Mouse (Mus musculus): ENCODE measurements around the gene Eea1. TPM values are rescaled to one million over a fixed set of nuclear protein-coding genes. Genes with fewer than 3 reads are reported as not detected.
A peak's percentile ranks its signal among the peaks of the same experiment; 100 is the strongest.

Gene Eea1
- polyA plus RNA-seq, 1 experiment from 2014 or later, result 26.3 TPM

- Histone ChIP-seq H3K27ac (replicated peaks; ENCODE audit: low read depth, low read length) (no peak overlapping the region), H3K4me1 (ENCODE audit: control insufficient read depth, insufficient read depth, low read length) (peaks cover 18% of the 10 kb centered on the region), H3K4me2 (ENCODE audit: low read length) (peak overlapping the region; percentile 87), H3K4me3 (replicated peaks; ENCODE audit: low read depth, low read length) (peak overlapping the region; percentile 77), H3K9ac (replicated peaks; ENCODE audit: low read length) (peak overlapping the region; percentile 80; the same call in 1 of the 2 replicates), H3K9me3 (ENCODE audit: control insufficient read depth, low read length) (no peaks in the 10 kb centered on the region), H3K27me3 (ENCODE audit: control insufficient read depth, insufficient read depth, low read length) (no peaks in the 10 kb centered on the region), H3K36me3 (ENCODE audit: control insufficient read depth, insufficient read depth, low read length) (no peaks in the 10 kb centered on the region)
- DNase-seq, result no peak
- 58% methylated on average over 6 of the region's 6 CpGs for WGBS
- no peak for ATAC-seq (ENCODE audit: low FRiP score, low TSS enrichment)
These were observed 1.4 kb downstream of the Eea1 start for GRCm38 (mm10) chr10:95941768-95942425.

- DNase-seq (no peak), ATAC-seq (ENCODE audit: low FRiP score, low TSS enrichment) (no peak)
- Histone ChIP-seq H3K36me3 (ENCODE audit: control insufficient read depth, insufficient read depth, low read length) (no peaks in the 10 kb centered on the region), H3K9ac (replicated peaks; ENCODE audit: low read length) (no peak overlapping the region), H3K4me3 (replicated peaks; ENCODE audit: low read depth, low read length) (no peak overlapping the region), H3K9me3 (ENCODE audit: control insufficient read depth, low read length) (no peaks in the 10 kb centered on the region), H3K27ac (replicated peaks; ENCODE audit: low read depth, low read length) (no peak overlapping the region), H3K4me2 (ENCODE audit: low read length) (no peak overlapping the region), H3K4me1 (ENCODE audit: control insufficient read depth, insufficient read depth, low read length) (peaks cover 13% of the 10 kb centered on the region; the same call in 1 of the 2 replicates), H3K27me3 (ENCODE audit: control insufficient read depth, insufficient read depth, low read length) (no peaks in the 10 kb centered on the region)
- 100% methylated on average over 1 of the region's 1 CpGs for WGBS
These were observed 4.6 kb downstream of the Eea1 start for GRCm38 (mm10) chr10:95945086-95945485.

GRCm38 (mm10) chr10:95949410-95949809, 9.0 kb downstream of the Eea1 start:
- H3K9me3 ChIP-seq (ENCODE audit: control insufficient read depth, low read length), result no peaks in the 10 kb centered on the region
- H3K27ac ChIP-seq (replicated peaks; ENCODE audit: low read depth, low read length), result no peak overlapping the region
- no peaks in the 10 kb centered on the region for H3K27me3 ChIP-seq (ENCODE audit: control insufficient read depth, insufficient read depth, low read length)
- no peak for ATAC-seq (ENCODE audit: low FRiP score, low TSS enrichment)
- WGBS, result 92% methylated on average over 3 of the region's 3 CpGs
- no peaks in the 10 kb centered on the region for H3K4me1 ChIP-seq (ENCODE audit: control insufficient read depth, insufficient read depth, low read length)
- no peak overlapping the region for H3K9ac ChIP-seq (replicated peaks; ENCODE audit: low read length)
- H3K36me3 ChIP-seq (ENCODE audit: control insufficient read depth, insufficient read depth, low read length), result no peaks in the 10 kb centered on the region
- no peak for DNase-seq
- H3K4me3 ChIP-seq (replicated peaks; ENCODE audit: low read depth, low read length), result no peak overlapping the region
- H3K4me2 ChIP-seq (ENCODE audit: low read length), result no peak overlapping the region

- WGBS, result 93% methylated on average over 5 of the region's 5 CpGs
- no peak overlapping the region for H3K4me2 ChIP-seq (ENCODE audit: low read length)
- DNase-seq (no peak), ATAC-seq (ENCODE audit: low FRiP score, low TSS enrichment) (no peak)
- H3K36me3 ChIP-seq (ENCODE audit: control insufficient read depth, insufficient read depth, low read length), result no peaks in the 10 kb centered on the region
- H3K27ac ChIP-seq (replicated peaks; ENCODE audit: low read depth, low read length), result no peak overlapping the region
- H3K4me1 ChIP-seq (ENCODE audit: control insufficient read depth, insufficient read depth, low read length), result no peaks in the 10 kb centered on the region
- H3K9ac ChIP-seq (replicated peaks; ENCODE audit: low read length), result no peak overlapping the region
- no peaks in the 10 kb centered on the region for H3K27me3 ChIP-seq (ENCODE audit: control insufficient read depth, insufficient read depth, low read length)
- no peaks in the 10 kb centered on the region for H3K9me3 ChIP-seq (ENCODE audit: control insufficient read depth, low read length)
- H3K4me3 ChIP-seq (replicated peaks; ENCODE audit: low read depth, low read length), result no peak overlapping the region
These were observed 9.7 kb downstream of the Eea1 start for GRCm38 (mm10) chr10:95950194-95950593.

- ATAC-seq (ENCODE audit: low FRiP score, low TSS enrichment) (no peak), DNase-seq (no peak)
- Histone ChIP-seq H3K27me3 (ENCODE audit: control insufficient read depth, insufficient read depth, low read length) (no peaks in the 10 kb centered on the region), H3K4me2 (ENCODE audit: low read length) (no peak overlapping the region), H3K27ac (replicated peaks; ENCODE audit: low read depth, low read length) (no peak overlapping the region), H3K9ac (replicated peaks; ENCODE audit: low read length) (no peak overlapping the region), H3K4me1 (ENCODE audit: control insufficient read depth, insufficient read depth, low read length) (no peaks in the 10 kb centered on the region), H3K36me3 (ENCODE audit: control insufficient read depth, insufficient read depth, low read length) (no peaks in the 10 kb centered on the region), H3K4me3 (replicated peaks; ENCODE audit: low read depth, low read length) (no peak overlapping the region), H3K9me3 (ENCODE audit: control insufficient read depth, low read length) (no peaks in the 10 kb centered on the region)
- WGBS, result 94% methylated on average over 4 of the region's 4 CpGs
These were observed 10.3 kb downstream of the Eea1 start for GRCm38 (mm10) chr10:95950797-95951196.

- Histone ChIP-seq H3K4me1 (ENCODE audit: control insufficient read depth, insufficient read depth, low read length) (no peaks in the 10 kb centered on the region), H3K9me3 (ENCODE audit: control insufficient read depth, low read length) (no peaks in the 10 kb centered on the region), H3K4me3 (replicated peaks; ENCODE audit: low read depth, low read length) (no peak overlapping the region), H3K27ac (replicated peaks; ENCODE audit: low read depth, low read length) (no peak overlapping the region), H3K27me3 (ENCODE audit: control insufficient read depth, insufficient read depth, low read length) (no peaks in the 10 kb centered on the region), H3K9ac (replicated peaks; ENCODE audit: low read length) (no peak overlapping the region), H3K4me2 (ENCODE audit: low read length) (no peak overlapping the region), H3K36me3 (ENCODE audit: control insufficient read depth, insufficient read depth, low read length) (no peaks in the 10 kb centered on the region)
- DNase-seq, result peak; percentile 26
- no peak for ATAC-seq (ENCODE audit: low FRiP score, low TSS enrichment)
- 88% methylated on average over 2 of the region's 2 CpGs for WGBS
These were observed 10.9 kb downstream of the Eea1 start for GRCm38 (mm10) chr10:95951346-95951745.

- H3K4me3 ChIP-seq (replicated peaks; ENCODE audit: low read depth, low read length), result no peak overlapping the region
- DNase-seq, result no peak
- WGBS, result 88% methylated on average over 2 of the region's 2 CpGs
These were observed 16.2 kb downstream of the Eea1 start for GRCm38 (mm10) chr10:95956629-95957028.

GRCm38 (mm10) chr10:95957574-95957973, 17.1 kb downstream of the Eea1 start:
- 83% methylated on average over 1 of the region's 1 CpGs for WGBS
- H3K4me1 ChIP-seq (ENCODE audit: control insufficient read depth, insufficient read depth, low read length), result no peaks in the 10 kb centered on the region
- no peak overlapping the region for H3K4me2 ChIP-seq (ENCODE audit: low read length)

More at GRCm38 (mm10) chr10:95956629-95957028, 16.2 kb downstream of the Eea1 start:
- Histone ChIP-seq H3K4me1 (ENCODE audit: control insufficient read depth, insufficient read depth, low read length) (no peaks in the 10 kb centered on the region), H3K36me3 (ENCODE audit: control insufficient read depth, insufficient read depth, low read length) (no peaks in the 10 kb centered on the region), H3K4me2 (ENCODE audit: low read length) (no peak overlapping the region), H3K9ac (replicated peaks; ENCODE audit: low read length) (no peak overlapping the region), H3K27ac (replicated peaks; ENCODE audit: low read depth, low read length) (no peak overlapping the region), H3K9me3 (ENCODE audit: control insufficient read depth, low read length) (no peaks in the 10 kb centered on the region), H3K27me3 (ENCODE audit: control insufficient read depth, insufficient read depth, low read length) (no peaks in the 10 kb centered on the region)
- no peak for ATAC-seq (ENCODE audit: low FRiP score, low TSS enrichment)

GRCm38 (mm10) chr10:95964679-95965078, 24.2 kb downstream of the Eea1 start:
- Histone ChIP-seq H3K27ac (replicated peaks; ENCODE audit: low read depth, low read length) (no peak overlapping the region), H3K4me1 (ENCODE audit: control insufficient read depth, insufficient read depth, low read length) (no peaks in the 10 kb centered on the region), H3K9me3 (ENCODE audit: control insufficient read depth, low read length) (no peaks in the 10 kb centered on the region), H3K4me3 (replicated peaks; ENCODE audit: low read depth, low read length) (no peak overlapping the region), H3K27me3 (ENCODE audit: control insufficient read depth, insufficient read depth, low read length) (no peaks in the 10 kb centered on the region), H3K4me2 (ENCODE audit: low read length) (no peak overlapping the region), H3K9ac (replicated peaks; ENCODE audit: low read length) (no peak overlapping the region), H3K36me3 (ENCODE audit: control insufficient read depth, insufficient read depth, low read length) (no peaks in the 10 kb centered on the region)
- 94% methylated on average over 1 of the region's 1 CpGs for WGBS
- DNase-seq (no peak), ATAC-seq (ENCODE audit: low FRiP score, low TSS enrichment) (no peak)

More at GRCm38 (mm10) chr10:95957574-95957973, 17.1 kb downstream of the Eea1 start:
- no peaks in the 10 kb centered on the region for H3K9me3 ChIP-seq (ENCODE audit: control insufficient read depth, low read length)
- H3K27me3 ChIP-seq (ENCODE audit: control insufficient read depth, insufficient read depth, low read length), result no peaks in the 10 kb centered on the region
- no peak overlapping the region for H3K9ac ChIP-seq (replicated peaks; ENCODE audit: low read length)
- ATAC-seq (ENCODE audit: low FRiP score, low TSS enrichment) (no peak), DNase-seq (no peak)
- H3K27ac ChIP-seq (replicated peaks; ENCODE audit: low read depth, low read length), result no peak overlapping the region
- no peak overlapping the region for H3K4me3 ChIP-seq (replicated peaks; ENCODE audit: low read depth, low read length)
- no peaks in the 10 kb centered on the region for H3K36me3 ChIP-seq (ENCODE audit: control insufficient read depth, insufficient read depth, low read length)

Measured in midbrain, embryonic 14.5 days (tissue).